Mouse (Mus musculus) stomach, embryonic 16.5 days (tissue): ENCODE measurements at regions not wholly inside any gene's neighbourhood (a gene's known extent, or its start where the extent isn't known, plus 50 kb on each side); places are given as distances from the start of the nearest gene placed in this dataset.

Experiments
- ATAC-seq: fragments of 200-750 bp; cut with Nextera tagmentation; 2 replicates; pipeline ENCODE4 v1.8.0; 2017; ENCODE audit warnings: moderate number of reproducible peaks, moderate TSS enrichment; ENCODE audit not compliant: insufficient read depth, low FRiP score
- H3K27ac ChIP-seq: fragments of 300-500 bp; sonication (generic); 2 replicates; pipeline ENCODE4 v1.5.1; 2014; ENCODE audit warnings: low read length
- H3K27me3 ChIP-seq: fragments of 300-500 bp; sonication (generic); 2 replicates; pipeline ENCODE4 v1.6.1; 2014; ENCODE audit warnings: low read length, control low read depth, mixed read lengths; ENCODE audit not compliant: control insufficient read depth, insufficient read depth
- H3K36me3 ChIP-seq: fragments of 300-500 bp; sonication (generic); 2 replicates; pipeline ENCODE4 v1.6.1; 2014; ENCODE audit warnings: low read length; ENCODE audit not compliant: control insufficient read depth, insufficient read depth
- H3K4me1 ChIP-seq: fragments of 300-500 bp; sonication (generic); 2 replicates; pipeline ENCODE4 v1.6.1; 2014; ENCODE audit warnings: low read length, control low read depth, mixed read lengths; ENCODE audit not compliant: control insufficient read depth, insufficient read depth
- H3K4me2 ChIP-seq: fragments of 300-500 bp; sonication (generic); 2 replicates; pipeline ENCODE4 v1.6.1; 2014; ENCODE audit warnings: low read depth, low read length, mixed read lengths
- H3K4me3 ChIP-seq: fragments of 300-500 bp; sonication (generic); replicated peaks from 2 replicates; pipeline ENCODE4 v1.5.1; 2014; ENCODE audit warnings: mild to moderate bottlenecking, low read length
- H3K9ac ChIP-seq: fragments of 300-500 bp; sonication (generic); 2 replicates; pipeline ENCODE4 v1.6.1; 2014; ENCODE audit warnings: low read length
- H3K9me3 ChIP-seq: fragments of 300-500 bp; sonication (generic); replicated peaks from 2 replicates; pipeline ENCODE4 v1.6.1; 2016; ENCODE audit warnings: low read length, control low read depth; ENCODE audit not compliant: control insufficient read depth
- WGBS: fragments of 180-500 bp; shearing (Covaris S2); extraction: QIAGEN DNeasy Blood & Tissue Kit; methylation state at CpG from one replicate; pipeline ENCODE4 v1.1.7; 2014; 5-methylcytosine and 5-hydroxymethylcytosine counted together

GRCm38 (mm10) chr11:42754481-42755272, 280.9 kb upstream of the Gm9972 start:
- no peak overlapping the region for H3K9ac ChIP-seq
- no peak overlapping the region for H3K4me3 ChIP-seq
- H3K36me3 ChIP-seq, result no peaks in the 10 kb centered on the region
- no peaks in the 10 kb centered on the region for H3K4me1 ChIP-seq
- no peak for ATAC-seq
- WGBS, result 60% methylated on average over 6 of the region's 6 CpGs
- no peak overlapping the region for H3K27ac ChIP-seq
- H3K4me2 ChIP-seq, result no peak overlapping the region
- H3K27me3 ChIP-seq, result no peaks in the 10 kb centered on the region
- H3K9me3 ChIP-seq, result no peaks in the 10 kb centered on the region

- no peak overlapping the region for H3K27ac ChIP-seq
- H3K36me3 ChIP-seq, result no peaks in the 10 kb centered on the region
- no peaks in the 10 kb centered on the region for H3K9me3 ChIP-seq
- no peak overlapping the region for H3K9ac ChIP-seq
- no peaks in the 10 kb centered on the region for H3K27me3 ChIP-seq
- no peak overlapping the region for H3K4me2 ChIP-seq
- ATAC-seq, result no peak
- WGBS, result 61% methylated on average over 4 of the region's 4 CpGs
- no peaks in the 10 kb centered on the region for H3K4me1 ChIP-seq
- H3K4me3 ChIP-seq, result no peak overlapping the region
These were observed 280.1 kb upstream of the Gm9972 start for GRCm38 (mm10) chr11:42755415-42755814.

- Histone ChIP-seq H3K27me3 (no peaks in the 10 kb centered on the region), H3K27ac (no peak overlapping the region)
These were observed 270.3 kb upstream of the Gm9972 start for GRCm38 (mm10) chr11:42765213-42765612.

GRCm38 (mm10) chr11:42775074-42775676, 260.4 kb upstream of the Gm9972 start:
- no peak overlapping the region for H3K4me3 ChIP-seq
- no peak overlapping the region for H3K9ac ChIP-seq
- 59% methylated on average over 4 of the region's 4 CpGs for WGBS
- H3K27ac ChIP-seq, result no peak overlapping the region
- ATAC-seq, result no peak
- no peaks in the 10 kb centered on the region for H3K27me3 ChIP-seq
- no peaks in the 10 kb centered on the region for H3K9me3 ChIP-seq
- no peaks in the 10 kb centered on the region for H3K4me1 ChIP-seq
- H3K36me3 ChIP-seq, result no peaks in the 10 kb centered on the region
- no peak overlapping the region for H3K4me2 ChIP-seq

More at GRCm38 (mm10) chr11:42765213-42765612, 270.3 kb upstream of the Gm9972 start:
- H3K9ac ChIP-seq, result no peak overlapping the region
- H3K4me3 ChIP-seq, result no peak overlapping the region
- no peaks in the 10 kb centered on the region for H3K4me1 ChIP-seq
- no peaks in the 10 kb centered on the region for H3K36me3 ChIP-seq
- ATAC-seq, result no peak
- H3K9me3 ChIP-seq, result no peaks in the 10 kb centered on the region
- H3K4me2 ChIP-seq, result no peak overlapping the region

- Histone ChIP-seq H3K9me3 (no peaks in the 10 kb centered on the region), H3K9ac (no peak overlapping the region), H3K4me2 (no peak overlapping the region), H3K36me3 (no peaks in the 10 kb centered on the region), H3K27me3 (no peaks in the 10 kb centered on the region), H3K4me3 (no peak overlapping the region), H3K4me1 (no peaks in the 10 kb centered on the region), H3K27ac (no peak overlapping the region)
- ATAC-seq, result no peak
- 80% methylated on average over 1 of the region's 1 CpGs for WGBS
These were observed 224.1 kb upstream of the Gm9972 start for GRCm38 (mm10) chr11:42811487-42811886.

GRCm38 (mm10) chr11:42815753-42816152, 219.8 kb upstream of the Gm9972 start:
- Histone ChIP-seq H3K4me3 (no peak overlapping the region), H3K9me3 (no peaks in the 10 kb centered on the region), H3K4me1 (no peaks in the 10 kb centered on the region), H3K27ac (no peak overlapping the region), H3K4me2 (no peak overlapping the region), H3K9ac (no peak overlapping the region), H3K36me3 (no peaks in the 10 kb centered on the region), H3K27me3 (no peaks in the 10 kb centered on the region)
- no peak for ATAC-seq
- WGBS, result 77% methylated on average over 2 of the region's 2 CpGs

GRCm38 (mm10) chr11:42822835-42823234, 212.7 kb upstream of the Gm9972 start:
- Histone ChIP-seq H3K4me3 (no peak overlapping the region), H3K9ac (no peak overlapping the region), H3K27ac (no peak overlapping the region), H3K36me3 (no peaks in the 10 kb centered on the region), H3K4me1 (no peaks in the 10 kb centered on the region), H3K4me2 (no peak overlapping the region), H3K27me3 (no peaks in the 10 kb centered on the region), H3K9me3 (no peaks in the 10 kb centered on the region)
- WGBS, result 48% methylated on average over 1 of the region's 1 CpGs
- no peak for ATAC-seq

GRCm38 (mm10) chr11:42845795-42846194, 189.8 kb upstream of the Gm9972 start:
- H3K36me3 ChIP-seq, result no peaks in the 10 kb centered on the region
- no peak overlapping the region for H3K4me2 ChIP-seq
- H3K9me3 ChIP-seq, result no peaks in the 10 kb centered on the region
- no peaks in the 10 kb centered on the region for H3K27me3 ChIP-seq
- ATAC-seq, result no peak
- 61% methylated on average over 1 of the region's 1 CpGs for WGBS
- H3K4me3 ChIP-seq, result no peak overlapping the region
- no peak overlapping the region for H3K27ac ChIP-seq
- H3K9ac ChIP-seq, result no peak overlapping the region
- H3K4me1 ChIP-seq, result no peaks in the 10 kb centered on the region

GRCm38 (mm10) chr11:42854411-42854810, 181.1 kb upstream of the Gm9972 start:
- Histone ChIP-seq H3K36me3 (no peaks in the 10 kb centered on the region), H3K4me1 (no peaks in the 10 kb centered on the region), H3K9ac (no peak overlapping the region), H3K4me3 (no peak overlapping the region), H3K9me3 (no peaks in the 10 kb centered on the region), H3K4me2 (no peak overlapping the region), H3K27me3 (no peaks in the 10 kb centered on the region), H3K27ac (no peak overlapping the region)
- 79% methylated on average over 4 of the region's 4 CpGs for WGBS
- ATAC-seq, result no peak
